Mouse (Mus musculus): ENCODE data around the gene Mrgprh. TPM values are rescaled to one million over a fixed set of nuclear protein-coding genes. Genes with fewer than 3 reads are reported as not detected.
"Not testable (repeated sequence)": the region's sequence is repeated elsewhere in the genome, so short reads cannot be mapped to it uniquely, and the experiment has no call there.

Mrgprh gene
- total RNA-seq, 2 experiments from 2014 or later, result 0.29 to 0.44 TPM

DNA sequence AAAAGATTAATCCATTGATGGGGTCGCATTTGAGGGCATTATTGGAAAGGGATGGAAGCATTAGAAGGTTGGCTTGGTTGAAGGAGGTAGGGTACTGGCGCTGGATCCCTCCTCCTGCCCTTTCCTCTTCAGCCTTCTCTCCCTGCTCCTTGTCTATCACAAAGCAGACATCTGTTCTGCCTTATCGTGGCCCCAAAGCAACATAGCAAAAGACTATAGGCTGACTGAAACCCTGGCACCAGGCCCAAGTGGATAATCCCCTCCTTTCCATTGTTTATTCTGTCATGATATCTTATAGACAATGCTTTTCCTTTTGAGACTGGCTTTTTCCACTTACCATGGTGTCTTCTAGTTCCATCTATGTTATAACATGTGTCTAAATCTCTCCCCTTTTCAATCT lies 10.4 kb upstream of the Mrgprh start:
- no peak for DNase-seq (ENCODE audit: low spot score in 2 of 2)
- intact Hi-C loops (cut with DNase I), result loop anchor here (5.0 to 10.0 kb wide), 2 partner anchors 68 to 451 kb away; no protein-coding TSS in a partner anchor

DNA sequence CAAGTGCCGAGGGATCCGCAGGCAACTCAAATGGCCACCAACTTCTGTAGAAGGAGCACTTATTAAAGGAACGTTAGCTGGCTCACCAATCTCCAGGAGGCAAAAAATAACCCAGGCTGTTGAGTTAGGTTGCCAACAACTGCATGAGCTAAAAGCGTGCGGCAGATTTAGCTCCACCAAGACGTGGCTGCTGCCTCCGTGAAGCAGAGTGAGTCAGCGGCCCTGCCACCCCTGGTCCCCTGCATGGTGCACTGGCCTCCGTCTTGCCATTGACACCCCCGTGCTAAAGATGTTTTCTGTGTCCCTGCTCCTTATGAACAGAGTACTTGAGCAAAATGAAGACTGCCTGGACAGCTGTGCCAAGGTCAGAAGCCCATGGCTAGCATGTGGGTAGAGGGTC lies 9.0 kb upstream of the Mrgprh start:
- peak; percentile 52 to 64 for DNase-seq (ENCODE audit: low spot score in 2 of 2)
- intact Hi-C loops (cut with DNase I), result loop anchor here (5.0 to 10.0 kb wide), 2 partner anchors 70 to 452 kb away; no protein-coding TSS in a partner anchor

DNA sequence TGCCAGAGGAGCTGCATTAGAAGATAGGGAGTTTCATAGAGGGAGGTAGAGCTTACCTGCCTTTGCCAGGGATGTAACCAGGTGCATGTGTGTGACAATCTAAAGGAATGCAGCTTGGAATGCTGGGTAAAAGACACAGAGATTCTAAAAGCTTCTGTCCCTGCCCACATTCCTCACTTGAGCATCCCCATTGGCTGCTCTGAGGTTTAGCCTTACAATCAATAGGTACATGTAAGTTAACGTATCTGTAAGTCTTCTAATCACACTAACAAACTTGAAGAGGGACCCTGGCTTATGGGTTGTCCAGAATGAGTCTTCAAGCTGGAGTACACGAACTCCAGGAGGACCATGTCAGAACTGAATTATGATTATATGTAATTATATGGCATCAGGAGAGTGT lies 7.8 kb upstream of the Mrgprh start, which contains the start of gene Mas1:
Gene Mas1 (minus strand): TSS at position 101 of the 400 bp plus-strand sequence.
- no peak for DNase-seq (ENCODE audit: low spot score in 2 of 2)
- intact Hi-C loops (cut with DNase I), result loop anchor here (5.0 to 10.0 kb wide), 2 partner anchors 71 to 453 kb away; no protein-coding TSS in a partner anchor

DNA sequence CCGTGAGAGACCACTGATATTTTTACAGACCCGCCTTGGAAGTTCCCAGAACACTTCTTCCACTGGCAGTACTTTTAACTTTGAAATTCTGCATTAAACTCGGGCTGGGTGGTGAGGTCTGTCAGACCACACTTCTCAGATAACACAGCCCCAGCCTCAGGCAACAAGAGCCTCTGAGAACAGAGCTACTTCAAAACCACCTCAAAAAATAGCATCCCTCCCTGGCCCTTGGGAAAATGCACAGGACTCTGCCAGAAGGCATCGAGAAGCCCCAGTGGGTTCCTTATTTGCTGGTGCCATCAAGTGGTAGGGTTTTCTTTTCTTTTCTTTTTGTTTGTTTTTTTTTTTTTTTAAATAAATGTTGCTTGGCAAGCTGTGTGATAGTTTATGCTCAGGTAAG lies 7.2 kb upstream of the Mrgprh start:
- DNase-seq (ENCODE audit: low spot score in 2 of 2), result no peak
- intact Hi-C loops (cut with DNase I), result loop anchor here (5.0 to 10.0 kb wide), 2 partner anchors 71 to 454 kb away; no protein-coding TSS in a partner anchor

DNA sequence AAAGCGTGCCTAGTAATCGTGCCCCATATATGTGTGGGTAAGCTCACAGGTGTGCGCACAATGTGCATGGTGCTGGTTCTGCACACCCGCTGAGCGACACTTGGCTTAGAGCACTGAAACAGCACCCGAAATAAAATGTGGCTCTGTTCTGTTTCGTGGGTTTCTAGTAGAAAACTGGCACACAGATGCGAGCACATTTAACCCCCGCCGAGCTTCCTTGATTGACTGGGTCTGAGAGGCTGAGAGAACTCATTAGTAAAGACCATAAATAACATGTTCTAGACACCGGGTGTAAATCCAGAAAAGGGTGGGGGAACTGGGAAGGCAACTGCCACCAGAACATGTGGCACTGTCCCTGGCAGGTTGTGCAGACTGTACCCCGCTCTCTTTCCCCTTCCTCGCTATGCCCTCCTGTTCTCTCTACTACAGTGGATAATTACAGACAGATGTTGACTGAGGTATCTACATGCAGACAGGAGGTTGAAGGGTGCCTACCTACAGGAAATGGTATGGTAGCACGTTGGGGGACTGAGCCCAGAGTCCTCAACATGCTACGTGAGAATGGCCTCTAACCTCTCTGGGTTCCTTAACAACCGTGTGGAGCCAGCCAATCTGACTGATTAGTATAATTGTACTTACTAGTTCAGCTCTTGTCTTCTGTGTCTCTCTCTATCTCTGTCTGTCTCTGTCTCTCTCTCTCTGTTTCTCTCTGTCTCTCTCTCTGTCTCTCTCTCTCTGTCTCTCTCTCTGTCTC lies 3.4 kb upstream of the Mrgprh start:
- intact Hi-C loops (cut with DNase I), result no loop called here
- DNase-seq (ENCODE audit: low spot score in 2 of 2), result peak; percentile 37 to 76

DNA sequence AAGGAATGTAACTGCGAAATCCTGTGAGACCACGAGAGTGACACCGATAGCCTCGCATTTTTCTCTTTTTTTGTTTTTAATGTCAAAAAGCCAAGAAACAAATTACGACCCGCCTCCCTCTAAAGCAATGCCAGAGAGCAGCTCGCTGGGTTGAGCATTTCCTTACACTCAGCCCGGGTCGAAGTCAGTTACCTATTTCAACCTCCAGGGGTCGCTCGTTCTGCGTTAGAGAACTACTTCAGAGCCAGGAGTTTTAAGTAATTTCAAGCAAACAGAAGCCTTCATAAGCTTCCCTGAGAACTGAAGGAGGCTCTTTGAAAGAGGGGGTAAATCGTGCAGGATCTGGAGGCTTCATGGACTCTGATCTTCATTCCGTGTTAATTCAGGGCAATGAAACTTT lies 4.3 kb downstream of the Mrgprh start:
- intact Hi-C loops (cut with DNase I), result loop anchor here (5.0 kb wide), 1 partner anchor 117 kb away; no protein-coding TSS in a partner anchor
- DNase-seq (ENCODE audit: low spot score in 2 of 2), result peak; percentile 92 to 93

DNA sequence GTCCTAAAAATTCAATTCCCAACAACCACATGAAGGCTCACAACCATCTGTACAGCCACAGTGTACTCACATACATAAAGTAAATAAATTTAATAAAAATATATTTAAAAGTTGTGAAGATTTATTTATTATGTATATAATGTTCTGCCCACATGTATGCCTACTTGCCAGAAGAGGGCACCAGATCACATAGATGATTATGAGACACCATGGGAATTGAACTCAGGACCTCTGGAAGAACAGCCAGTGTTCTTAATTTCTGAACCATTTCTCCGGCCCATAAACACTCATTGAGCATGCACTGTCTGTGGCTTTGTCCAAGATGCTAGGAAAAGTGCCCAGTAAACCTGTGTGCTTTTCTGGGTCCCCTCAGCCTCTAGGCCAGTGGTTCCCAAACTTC lies 5.4 kb downstream of the Mrgprh start:
- DNase-seq (ENCODE audit: low spot score in 2 of 2), result no peak
- intact Hi-C loops (cut with DNase I), result loop anchor here (5.0 kb wide), 1 partner anchor 116 kb away; no protein-coding TSS in a partner anchor

DNA sequence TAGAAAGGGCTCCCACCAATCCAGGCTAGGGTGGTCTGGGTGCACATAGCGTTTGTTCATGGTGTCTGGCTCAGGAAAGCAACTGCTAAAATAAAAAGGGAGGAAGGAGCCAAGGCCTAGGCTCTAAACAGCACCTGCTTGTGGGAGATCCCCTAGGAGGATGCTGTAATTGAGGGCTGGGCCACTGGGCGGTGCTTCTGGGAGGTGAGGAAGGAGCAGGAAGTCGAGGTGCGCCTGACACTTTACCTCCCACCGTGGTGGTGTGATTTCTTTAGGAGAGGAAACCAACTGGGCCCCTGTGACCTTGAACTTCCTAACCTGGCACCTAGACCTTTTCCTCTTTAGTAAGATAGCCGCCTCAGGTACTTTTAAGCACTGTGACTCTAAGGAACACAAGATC lies 10.8 kb downstream of the Mrgprh start:
- DNase-seq (ENCODE audit: low spot score in 2 of 2), result no peak
- intact Hi-C loops (cut with DNase I), result no loop called here

DNA sequence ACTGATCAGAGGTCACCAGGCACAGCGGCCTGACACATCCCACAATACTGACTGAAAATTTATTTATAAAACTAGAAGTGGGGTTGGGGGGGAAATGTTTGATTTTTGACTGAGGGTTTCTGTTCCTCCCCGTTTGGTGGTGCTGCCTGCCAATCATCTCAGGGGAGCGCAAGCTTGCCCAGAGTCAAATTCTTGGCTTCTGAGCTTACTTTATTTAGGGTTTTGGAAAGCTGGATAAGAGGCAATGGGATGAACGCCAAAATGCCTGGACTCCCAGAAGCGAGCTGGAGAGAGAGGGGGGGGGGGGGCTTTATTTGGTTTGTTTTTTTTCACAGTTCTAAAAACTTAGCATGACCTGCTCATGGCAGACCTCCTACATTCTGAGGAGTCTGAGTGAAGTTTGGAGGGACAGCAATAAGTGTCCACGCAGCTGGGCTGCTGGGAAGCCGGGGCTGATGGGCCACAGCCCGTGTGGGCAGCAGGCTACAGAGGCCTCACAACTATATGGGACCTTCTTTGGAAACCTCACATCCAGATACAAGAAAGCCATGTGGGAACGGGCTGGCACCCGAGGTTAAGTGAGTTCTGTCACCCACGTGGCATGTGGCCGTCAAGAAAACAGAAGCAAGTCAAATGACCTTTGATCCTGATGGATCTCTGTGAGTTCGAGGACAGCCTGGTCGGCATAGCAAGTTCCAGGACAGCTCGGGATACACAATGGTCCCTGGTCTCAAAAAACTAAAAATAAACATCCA lies 11.4 kb downstream of the Mrgprh start:
- intact Hi-C loops (cut with DNase I), result no loop called here
- no peak for DNase-seq (ENCODE audit: low spot score in 2 of 2)

DNA sequence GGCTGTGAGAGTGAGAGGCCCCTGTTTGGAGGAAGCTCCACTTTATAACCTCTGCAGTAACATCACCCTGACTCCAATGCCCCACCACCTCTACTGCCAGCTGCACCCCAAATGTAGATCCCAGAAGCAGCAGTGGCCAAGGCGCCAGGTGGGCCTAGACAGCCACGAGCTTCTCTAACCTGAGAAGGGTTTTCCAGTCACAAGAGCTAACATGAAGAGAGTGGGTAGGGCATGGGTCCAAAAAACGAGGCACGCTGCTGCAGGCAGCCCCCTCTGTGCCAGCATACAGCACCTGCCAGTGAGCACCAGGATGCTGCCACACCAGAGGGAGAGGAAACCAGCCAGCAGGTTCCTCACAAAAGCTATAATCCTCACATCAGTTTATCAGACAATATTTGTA lies 15.2 kb downstream of the Mrgprh start:
- intact Hi-C loops (cut with DNase I), result no loop called here
- no peak for DNase-seq (ENCODE audit: low spot score in 2 of 2)

DNA sequence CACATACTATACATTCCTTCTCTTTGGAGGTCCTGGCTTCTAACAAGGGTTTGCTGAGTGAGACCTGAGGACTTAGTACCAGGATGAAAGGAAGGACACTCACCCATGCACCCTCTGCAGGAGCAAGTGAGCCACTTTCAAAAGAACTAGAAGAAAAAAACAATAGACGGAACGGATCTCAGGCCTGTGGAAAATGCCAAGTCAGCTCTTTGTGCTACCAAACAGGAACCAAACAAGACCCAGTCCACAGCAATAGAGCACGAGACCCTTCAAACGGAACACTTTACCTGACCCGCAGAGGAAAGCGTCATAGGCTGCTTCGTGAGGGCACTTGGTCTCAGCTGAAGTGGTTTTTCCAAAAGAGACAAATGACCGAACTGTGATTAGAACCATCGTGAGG lies 16.2 kb downstream of the Mrgprh start:
- no peak for DNase-seq (ENCODE audit: low spot score in 2 of 2)
- intact Hi-C loops (cut with DNase I), result no loop called here

DNA sequence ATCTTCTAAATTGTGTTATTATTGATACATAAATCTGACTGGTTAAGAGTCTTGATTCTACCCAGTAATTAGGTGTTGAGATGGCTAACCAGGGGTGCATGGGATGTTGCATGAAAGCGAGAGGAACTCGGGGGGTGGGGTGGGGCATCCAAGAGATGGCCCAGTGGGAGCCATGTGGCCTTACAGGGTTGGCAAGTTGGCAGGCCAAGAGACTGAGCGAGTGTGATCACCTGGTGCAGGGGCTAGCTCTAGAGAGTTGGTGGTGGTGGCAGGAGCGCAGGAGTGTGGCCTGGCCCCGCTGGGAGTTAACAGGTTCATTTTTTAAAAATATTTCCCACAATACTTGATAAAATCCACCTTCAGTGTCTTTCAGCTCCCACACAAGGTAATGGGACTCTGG lies 21.8 kb downstream of the Mrgprh start:
- DNase-seq (ENCODE audit: low spot score in 2 of 2), result no peak
- intact Hi-C loops (cut with DNase I), result no loop called here

DNA sequence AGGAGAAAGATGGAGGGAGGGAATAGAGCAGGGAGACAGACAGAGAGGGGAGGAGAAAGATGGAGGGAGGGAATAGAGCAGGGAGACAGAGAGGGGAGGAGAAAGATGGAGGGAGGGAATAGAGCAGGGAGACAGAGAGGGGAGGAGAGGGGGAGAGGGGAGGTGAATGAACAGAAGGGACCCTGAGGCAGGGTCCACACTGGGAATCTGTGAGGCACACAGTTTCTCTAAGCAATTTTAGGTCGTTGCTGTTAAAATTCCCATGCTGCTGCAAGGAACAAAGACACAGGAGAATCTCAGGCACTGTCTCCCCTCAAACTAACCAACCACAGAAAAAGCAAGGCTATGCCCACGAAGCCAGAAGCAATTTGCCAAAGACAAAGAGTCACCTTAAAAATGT lies 22.8 kb downstream of the Mrgprh start:
- DNase-seq (ENCODE audit: low spot score in 2 of 2); intact Hi-C loops (cut with DNase I): not testable (repeated sequence)

DNA sequence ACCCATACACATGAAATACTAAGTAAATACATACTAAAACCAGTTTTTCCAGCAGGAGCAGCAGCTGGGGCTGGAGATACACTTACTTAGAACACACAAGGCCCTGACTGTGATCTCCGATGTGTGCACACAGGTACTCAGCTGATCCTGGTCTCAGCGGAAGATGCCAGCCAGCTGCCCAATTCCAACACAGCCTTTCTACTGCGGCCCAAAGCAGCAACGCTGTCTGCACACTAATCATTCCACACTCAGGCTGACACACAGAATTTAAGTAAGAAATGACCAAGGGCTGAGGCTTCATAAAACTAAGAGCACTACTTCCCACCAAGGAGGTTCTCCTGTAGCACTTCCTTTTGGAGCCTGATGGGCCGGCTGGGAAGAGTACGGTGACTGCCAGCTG lies 26.5 kb downstream of the Mrgprh start:
- DNase-seq (ENCODE audit: low spot score in 2 of 2), result no peak
- intact Hi-C loops (cut with DNase I), result no loop called here

DNA sequence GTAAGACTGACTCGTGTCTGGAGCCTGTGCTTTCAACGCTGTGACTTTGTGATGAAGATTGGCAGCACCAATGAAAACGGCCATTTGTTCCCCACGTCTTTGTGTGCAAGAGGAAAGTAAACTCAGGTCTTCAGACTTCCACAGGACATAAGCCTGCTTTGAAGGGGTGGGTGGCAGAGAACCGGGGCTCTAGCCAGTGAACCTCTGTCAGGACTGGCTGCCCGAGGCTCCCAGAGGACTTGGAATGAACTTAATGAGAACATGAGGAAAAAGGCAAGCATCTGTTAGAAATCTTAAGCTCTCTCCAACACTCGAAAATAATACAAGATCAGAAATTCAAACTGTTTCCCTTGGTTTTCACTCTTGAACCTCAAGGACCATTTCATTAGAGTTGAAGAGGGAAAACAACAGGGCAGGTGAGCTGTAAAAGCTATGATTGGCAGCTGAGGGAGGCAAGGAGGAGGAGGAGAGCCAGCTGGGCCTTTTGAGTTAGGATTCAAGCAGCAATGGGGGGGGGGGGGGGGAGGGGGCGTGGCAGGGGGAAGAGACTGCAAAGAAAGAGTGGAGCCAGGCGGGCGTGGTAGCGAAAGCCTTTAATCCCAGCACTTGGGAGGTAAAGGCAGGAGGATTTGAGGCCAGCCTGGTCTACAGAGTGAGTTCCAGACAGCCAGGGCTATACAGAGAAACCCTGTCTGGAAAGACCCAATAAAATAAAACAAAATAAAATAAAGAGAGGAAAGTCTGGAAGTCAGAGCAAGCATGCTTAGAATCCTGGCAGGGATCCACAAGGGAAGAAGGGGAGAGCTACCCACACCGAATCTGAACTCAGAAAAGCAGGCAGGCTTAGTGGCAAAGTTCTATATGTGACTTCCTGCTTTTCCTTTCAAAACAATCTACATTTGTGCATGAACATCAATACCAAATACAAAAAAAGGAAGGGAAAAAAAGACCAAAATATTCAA lies 27.8 kb downstream of the Mrgprh start:
- intact Hi-C loops (cut with DNase I), result no loop called here
- DNase-seq (ENCODE audit: low spot score in 2 of 2), result no peak

DNA sequence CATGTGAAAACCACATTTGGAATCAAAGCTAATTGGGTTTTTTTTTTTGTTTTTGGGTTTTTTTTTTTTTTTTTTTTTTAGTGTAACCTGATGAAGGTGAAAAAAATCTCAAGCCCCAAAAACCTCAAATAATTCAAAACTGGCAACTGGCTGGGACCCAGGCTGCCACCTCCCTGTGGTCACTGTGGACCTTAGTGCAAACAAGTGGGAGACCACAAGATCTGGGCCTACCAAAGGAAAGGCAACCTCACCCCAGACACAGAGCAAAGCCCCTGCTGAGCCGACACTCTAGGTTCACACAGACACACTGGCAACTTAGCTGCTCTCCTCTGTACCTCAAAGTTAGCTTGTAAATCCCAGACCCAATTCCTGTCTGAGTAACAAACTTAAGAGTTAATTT lies 28.5 kb downstream of the Mrgprh start:
- no peak for DNase-seq (ENCODE audit: low spot score in 2 of 2)
- intact Hi-C loops (cut with DNase I), result no loop called here

DNA sequence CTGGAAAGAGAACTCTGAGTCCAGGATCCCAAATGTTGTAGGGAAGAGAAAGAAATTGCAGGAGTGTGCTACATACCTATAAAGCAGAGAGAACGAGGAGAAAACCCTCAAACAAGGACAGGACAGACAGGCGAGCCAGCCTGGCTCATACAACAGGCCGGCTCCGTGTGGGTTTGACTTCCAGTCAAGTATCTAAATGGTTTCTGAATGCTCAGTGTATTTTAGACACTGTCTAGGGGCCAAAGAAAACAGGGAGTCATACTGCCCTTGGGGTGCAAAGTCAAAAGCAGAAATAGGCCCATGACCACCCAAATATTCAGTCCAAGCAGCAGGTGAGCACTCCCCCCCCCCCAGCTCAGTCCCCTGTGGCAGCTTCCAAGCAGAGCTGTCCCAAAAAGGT lies 30.0 kb downstream of the Mrgprh start:
- no peak for DNase-seq (ENCODE audit: low spot score in 2 of 2)
- intact Hi-C loops (cut with DNase I), result no loop called here

DNA sequence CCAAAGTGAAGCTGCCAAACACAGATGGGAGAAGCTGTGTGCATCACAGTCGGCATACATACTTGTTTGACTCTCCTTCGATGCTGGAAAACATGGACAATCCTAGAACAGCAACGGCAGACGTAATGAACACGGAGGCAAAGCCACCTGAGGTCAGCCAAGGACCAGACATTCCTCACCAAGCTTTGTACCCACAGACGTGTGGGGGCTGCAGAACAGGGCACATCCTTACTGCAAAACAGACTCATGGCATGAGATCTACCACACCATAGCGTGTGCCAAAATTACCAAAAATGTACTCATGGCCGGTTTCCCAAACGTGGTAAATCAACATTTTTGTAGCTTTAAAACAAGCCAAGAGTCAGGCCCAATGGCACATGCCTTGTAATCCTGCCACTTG lies 30.6 kb downstream of the Mrgprh start:
- no peak for DNase-seq (ENCODE audit: low spot score in 2 of 2)
- intact Hi-C loops (cut with DNase I), result no loop called here

All from left cerebral cortex, postnatal 14 days (tissue).